Mouse (Mus musculus): ENCODE results near the gene Ttyh3. TPM values are rescaled to one million over a fixed set of nuclear protein-coding genes. Genes with fewer than 3 reads are reported as not detected.
A peak's percentile ranks its signal among the peaks of the same experiment; 100 is the strongest.
"Not testable (repeated sequence)": the region's sequence is repeated elsewhere in the genome, so short reads cannot be mapped to it uniquely, and the experiment has no call there.

The Ttyh3 gene
- polyA plus RNA-seq, 1 experiment = 72.5 TPM

DNA sequence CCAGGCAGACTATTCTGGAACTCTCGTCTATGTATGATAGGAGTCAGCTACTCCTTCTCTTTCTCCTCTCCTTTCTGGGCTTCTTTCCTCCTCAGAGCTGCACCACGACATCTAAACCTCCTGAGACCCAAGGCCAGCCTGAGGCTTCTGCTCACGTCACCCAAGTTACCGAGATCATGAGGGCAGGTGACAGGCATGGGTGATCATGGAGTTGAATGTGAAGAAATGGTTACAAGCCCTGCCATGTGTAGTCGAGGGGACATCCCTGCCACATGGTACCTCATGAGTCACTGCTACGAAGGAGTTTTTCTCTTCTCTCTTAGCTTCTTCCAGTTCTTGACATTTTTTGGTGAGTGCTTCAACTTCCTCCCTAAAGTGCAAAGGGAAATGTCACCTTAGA is 28.3 kb upstream of the Ttyh3 start:
- WGBS = 87% methylated on average over 6 of the region's 6 CpGs

GRCm38 (mm10) chr5:140675640-140676039 is 26.8 kb upstream of the Ttyh3 start:
- Histone ChIP-seq H3K4me1 (ENCODE audit: control insufficient read depth, insufficient read depth, insufficient read length, low read length) (no peaks in the 10 kb centered on the region), H3K27me3 (ENCODE audit: control insufficient read depth, insufficient read depth, low read length) (no peaks in the 10 kb centered on the region), H3K36me3 (ENCODE audit: control insufficient read depth, insufficient read depth, low read length) (0 out of 2 replicates have a peak, but pooled peaks cover 1% of the 10 kb centered on the region), H3K27ac (ENCODE audit: insufficient read depth, low read depth, low read length) (no peak overlapping the region), H3K4me3 (ENCODE audit: low read depth, low read length) (no peak overlapping the region)
- no peak for TF ChIP-seq CTCF (IDR thresholded peaks at IDR 0.05; ENCODE audit: extremely low read depth, insufficient read length, insufficient replicate concordance, low read depth, low read length)
- TF ChIP-seq POLR2A (IDR thresholded peaks at IDR 0.05; ENCODE audit: low read depth, low read length) = no peak
- WGBS = 93% methylated on average over 11 of the region's 11 CpGs

More for the DNA sequence above, 28.3 kb upstream of the Ttyh3 start:
- no peak overlapping the region for H3K4me3 ChIP-seq (ENCODE audit: low read depth, low read length)
- no peaks in the 10 kb centered on the region for H3K4me1 ChIP-seq (ENCODE audit: control insufficient read depth, insufficient read depth, insufficient read length, low read length)
- no peaks in the 10 kb centered on the region for H3K27me3 ChIP-seq (ENCODE audit: control insufficient read depth, insufficient read depth, low read length)
- TF ChIP-seq CTCF (IDR thresholded peaks at IDR 0.05; ENCODE audit: extremely low read depth, insufficient read length, insufficient replicate concordance, low read depth, low read length) = no peak
- TF ChIP-seq POLR2A (IDR thresholded peaks at IDR 0.05; ENCODE audit: low read depth, low read length) = no peak
- H3K27ac ChIP-seq (ENCODE audit: insufficient read depth, low read depth, low read length) = no peak overlapping the region
- H3K36me3 ChIP-seq (ENCODE audit: control insufficient read depth, insufficient read depth, low read length) = 0 out of 2 replicates have a peak, but pooled peaks cover 1% of the 10 kb centered on the region

GRCm38 (mm10) chr5:140675079-140675478 is 26.2 kb upstream of the Ttyh3 start:
- TF ChIP-seq POLR2A (IDR thresholded peaks at IDR 0.05; ENCODE audit: low read depth, low read length) = no peak
- Histone ChIP-seq H3K36me3 (ENCODE audit: control insufficient read depth, insufficient read depth, low read length) (0 out of 2 replicates have a peak, but pooled peaks cover 1% of the 10 kb centered on the region), H3K4me3 (ENCODE audit: low read depth, low read length) (no peak overlapping the region), H3K4me1 (ENCODE audit: control insufficient read depth, insufficient read depth, insufficient read length, low read length) (no peaks in the 10 kb centered on the region), H3K27me3 (ENCODE audit: control insufficient read depth, insufficient read depth, low read length) (no peaks in the 10 kb centered on the region), H3K27ac (ENCODE audit: insufficient read depth, low read depth, low read length) (no peak overlapping the region)
- WGBS = 86% methylated on average over 11 of the region's 11 CpGs

DNA sequence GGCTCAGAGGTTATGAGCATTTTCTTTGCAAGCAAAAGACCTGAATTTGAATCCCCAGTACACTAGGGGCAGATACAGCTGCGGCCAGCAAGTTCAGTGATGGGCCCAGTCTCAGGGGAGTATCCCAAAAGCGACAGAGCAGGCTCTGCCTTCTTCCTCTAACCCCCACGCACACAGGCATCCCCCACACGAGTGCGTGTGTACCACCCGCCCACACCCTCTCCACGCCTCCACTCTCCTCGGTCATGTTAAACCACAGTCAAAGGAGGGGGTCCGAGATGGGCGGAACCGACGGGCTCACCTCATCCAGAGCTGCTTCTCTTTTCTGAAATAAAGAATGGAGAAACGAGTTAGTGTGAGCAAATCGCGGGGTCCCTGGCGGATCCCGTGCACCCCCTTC is 25.2 kb upstream of the Ttyh3 start:
- H3K36me3 ChIP-seq (ENCODE audit: control insufficient read depth, insufficient read depth, low read length) = 0 out of 2 replicates have a peak, but pooled peaks cover 1% of the 10 kb centered on the region
- 90% methylated on average over 17 of the region's 17 CpGs for WGBS

GRCm38 (mm10) chr5:140672603-140673002 is 23.8 kb upstream of the Ttyh3 start:
- not testable (repeated sequence) for H3K27ac ChIP-seq (ENCODE audit: insufficient read depth, low read depth, low read length)

More for the DNA sequence above, 25.2 kb upstream of the Ttyh3 start:
- Histone ChIP-seq H3K4me3 (ENCODE audit: low read depth, low read length) (no peak overlapping the region), H3K27me3 (ENCODE audit: control insufficient read depth, insufficient read depth, low read length) (no peaks in the 10 kb centered on the region), H3K27ac (ENCODE audit: insufficient read depth, low read depth, low read length) (no peak overlapping the region), H3K4me1 (ENCODE audit: control insufficient read depth, insufficient read depth, insufficient read length, low read length) (no peaks in the 10 kb centered on the region)
- TF ChIP-seq CTCF (IDR thresholded peaks at IDR 0.05; ENCODE audit: extremely low read depth, insufficient read length, insufficient replicate concordance, low read depth, low read length) (no peak), POLR2A (IDR thresholded peaks at IDR 0.05; ENCODE audit: low read depth, low read length) (no peak)

GRCm38 (mm10) chr5:140672115-140672514 is 23.3 kb upstream of the Ttyh3 start:
- Histone ChIP-seq H3K4me3 (ENCODE audit: low read depth, low read length) (no peak overlapping the region), H3K27ac (ENCODE audit: insufficient read depth, low read depth, low read length) (no peak overlapping the region), H3K4me1 (ENCODE audit: control insufficient read depth, insufficient read depth, insufficient read length, low read length) (no peaks in the 10 kb centered on the region), H3K27me3 (ENCODE audit: control insufficient read depth, insufficient read depth, low read length) (no peaks in the 10 kb centered on the region), H3K36me3 (ENCODE audit: control insufficient read depth, insufficient read depth, low read length) (0 out of 2 replicates have a peak, but pooled peaks cover 1% of the 10 kb centered on the region)
- 88% methylated on average over 6 of the region's 6 CpGs for whole genome bisulfite sequencing
- TF ChIP-seq POLR2A (IDR thresholded peaks at IDR 0.05; ENCODE audit: low read depth, low read length) (no peak), CTCF (IDR thresholded peaks at IDR 0.05; ENCODE audit: extremely low read depth, insufficient read length, insufficient replicate concordance, low read depth, low read length) (no peak)

More at GRCm38 (mm10) chr5:140672603-140673002, 23.8 kb upstream of the Ttyh3 start:
- 82% methylated on average over 6 of the region's 6 CpGs for WGBS
- not testable (repeated sequence) for H3K27me3 ChIP-seq (ENCODE audit: control insufficient read depth, insufficient read depth, low read length); H3K4me3 ChIP-seq (ENCODE audit: low read depth, low read length); H3K36me3 ChIP-seq (ENCODE audit: control insufficient read depth, insufficient read depth, low read length); H3K4me1 ChIP-seq (ENCODE audit: control insufficient read depth, insufficient read depth, insufficient read length, low read length)

GRCm38 (mm10) chr5:140663621-140664180 is 14.9 kb upstream of the Ttyh3 start:
- Histone ChIP-seq H3K27ac (ENCODE audit: insufficient read depth, low read depth, low read length) (0 out of 2 replicates have a peak overlapping the region, but pooled peaks have one; percentile 1), H3K4me1 (ENCODE audit: control insufficient read depth, insufficient read depth, insufficient read length, low read length) (peaks cover 22% of the 10 kb centered on the region), H3K4me3 (ENCODE audit: low read depth, low read length) (no peak overlapping the region), H3K27me3 (ENCODE audit: control insufficient read depth, insufficient read depth, low read length) (no peaks in the 10 kb centered on the region), H3K36me3 (ENCODE audit: control insufficient read depth, insufficient read depth, low read length) (no peaks in the 10 kb centered on the region)
- WGBS = 13% methylated on average over 7 of the region's 7 CpGs
- TF ChIP-seq POLR2A (IDR thresholded peaks at IDR 0.05; ENCODE audit: low read depth, low read length) (no peak), CTCF (IDR thresholded peaks at IDR 0.05; ENCODE audit: extremely low read depth, insufficient read length, insufficient replicate concordance, low read depth, low read length) (peak; percentile 88)

Data from small intestine, adult 2 months (tissue).